Mouse (Mus musculus): ENCODE measurements around the gene 2410004B18Rik. TPM values are rescaled to one million over a fixed set of nuclear protein-coding genes. Genes with fewer than 3 reads are reported as not detected.

2410004B18Rik gene
- polyA plus RNA-seq (2014; fragmentation: Illumina TruSeq; extraction: RNeasy Lipid Tissue Mini Kit (QIAGEN cat#74804)), result 56.9 TPM

GRCm38 (mm10) chr3:145937505-145938404, at the start of gene 2410004B18Rik:
2410004B18Rik (plus strand) TSS chr3:145938014.

GRCm38 (mm10) chr3:145922019-145922854, 15.6 kb upstream of the 2410004B18Rik start, which contains the start of gene Bcl10:
Bcl10 (plus strand) TSS chr3:145922804.

GRCm38 (mm10) chr3:145987268-145987969, 49.6 kb downstream of the 2410004B18Rik start, which contains the start of gene Syde2:
Syde2 (plus strand) TSS chr3:145987870.

Other genes starting within 250 kb of the 2410004B18Rik start
- 49.1 TPM for gene Ddah1, start 179.3 kb upstream of the 2410004B18Rik start, polyA plus RNA-seq (2014; fragmentation: Illumina TruSeq; extraction: RNeasy Lipid Tissue Mini Kit (QIAGEN cat#74804))
- gene Bcl10, start 15.2 kb upstream of the 2410004B18Rik start, polyA plus RNA-seq (2014; fragmentation: Illumina TruSeq; extraction: RNeasy Lipid Tissue Mini Kit (QIAGEN cat#74804)), result 27.3 TPM
- gene Syde2, start 49.9 kb downstream of the 2410004B18Rik start, polyA plus RNA-seq (2014; fragmentation: Illumina TruSeq; extraction: RNeasy Lipid Tissue Mini Kit (QIAGEN cat#74804)), result 9.1 TPM
- gene Wdr63, start 170.1 kb downstream of the 2410004B18Rik start, polyA plus RNA-seq (2014; fragmentation: Illumina TruSeq; extraction: RNeasy Lipid Tissue Mini Kit (QIAGEN cat#74804)), result 4.1 TPM
- gene Mcoln3, start 179.4 kb downstream of the 2410004B18Rik start, polyA plus RNA-seq (2014; fragmentation: Illumina TruSeq; extraction: RNeasy Lipid Tissue Mini Kit (QIAGEN cat#74804)), result 0.48 TPM
- gene Mcoln2, start 211.8 kb downstream of the 2410004B18Rik start, polyA plus RNA-seq (2014; fragmentation: Illumina TruSeq; extraction: RNeasy Lipid Tissue Mini Kit (QIAGEN cat#74804)), result 2.1 TPM